Mouse (Mus musculus): ENCODE measurements around the gene Svs4.
"Not testable (repeated sequence)": the region's sequence is repeated elsewhere in the genome, so short reads cannot be mapped to it uniquely, and the experiment has no call there.

The Svs4 gene

DNA sequence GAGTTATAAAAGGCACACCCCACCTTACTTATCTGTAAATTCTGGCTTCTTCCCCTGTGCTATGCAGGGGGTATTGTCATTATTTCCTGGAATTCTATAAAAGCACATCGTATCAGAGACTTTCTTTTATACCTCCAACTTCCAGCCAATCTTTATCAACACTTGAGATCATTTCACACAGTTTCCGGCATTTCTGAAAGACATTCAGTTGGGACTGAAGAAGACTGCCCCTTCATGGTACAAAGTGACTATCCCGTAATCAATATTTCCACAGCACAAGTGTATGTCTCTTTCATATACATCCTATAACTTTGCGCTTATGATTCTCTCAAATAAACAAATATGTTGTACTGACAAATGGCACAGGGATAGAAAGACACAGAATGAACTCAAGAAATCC lies at the start of gene Svs4:
Svs4 (minus strand) TSS at position 101 of the 400 bp plus-strand sequence.
- DNase-seq (ENCODE audit: low read depth, low spot score), result no peak

DNA sequence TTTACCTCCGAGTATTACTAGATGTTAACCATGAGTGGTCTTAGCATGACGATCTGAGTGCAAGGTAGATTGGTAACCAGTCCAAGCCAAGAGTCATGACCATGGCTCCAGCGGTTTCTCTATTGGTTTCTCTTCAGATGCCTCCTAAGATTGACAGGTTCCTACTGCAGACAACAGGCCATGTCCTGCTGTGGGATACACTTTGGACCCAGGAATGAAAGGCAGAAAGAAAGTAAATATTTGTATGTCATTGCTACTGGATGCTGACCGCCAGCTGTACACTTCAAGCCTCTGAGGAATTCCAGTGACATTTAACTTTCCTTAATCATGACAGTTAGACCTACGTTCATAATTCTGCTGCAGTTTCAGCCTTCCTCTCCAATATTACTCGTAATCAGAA lies 42.7 kb upstream of the Svs4 start:
- DNase-seq (ENCODE audit: low read depth, low spot score), result no peak

DNA sequence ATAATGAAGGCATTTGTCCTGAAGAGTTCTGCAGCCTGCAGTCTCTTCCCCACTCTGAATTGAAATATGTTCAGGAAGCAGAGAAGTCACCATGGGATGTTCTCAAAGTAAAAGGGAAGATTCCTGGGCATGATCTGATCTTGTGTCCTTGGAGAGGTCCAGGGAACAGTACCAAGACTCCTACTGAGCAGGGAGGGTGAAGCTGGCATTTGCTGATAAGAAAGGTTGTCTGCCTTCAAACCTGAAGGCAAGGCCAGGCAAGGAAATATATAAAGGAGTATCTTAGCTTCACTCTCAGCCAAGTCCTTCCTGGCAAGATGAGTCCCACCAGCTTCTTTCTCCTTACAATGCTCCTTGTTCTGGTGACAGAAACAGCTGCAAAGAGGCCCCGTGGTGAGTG lies 38.2 kb upstream of the Svs4 start, which contains the start of gene Svs6:
Svs6 (plus strand) TSS at position 301 of the 400 bp plus-strand sequence.
- not testable (repeated sequence) for DNase-seq (ENCODE audit: low read depth, low spot score)

DNA sequence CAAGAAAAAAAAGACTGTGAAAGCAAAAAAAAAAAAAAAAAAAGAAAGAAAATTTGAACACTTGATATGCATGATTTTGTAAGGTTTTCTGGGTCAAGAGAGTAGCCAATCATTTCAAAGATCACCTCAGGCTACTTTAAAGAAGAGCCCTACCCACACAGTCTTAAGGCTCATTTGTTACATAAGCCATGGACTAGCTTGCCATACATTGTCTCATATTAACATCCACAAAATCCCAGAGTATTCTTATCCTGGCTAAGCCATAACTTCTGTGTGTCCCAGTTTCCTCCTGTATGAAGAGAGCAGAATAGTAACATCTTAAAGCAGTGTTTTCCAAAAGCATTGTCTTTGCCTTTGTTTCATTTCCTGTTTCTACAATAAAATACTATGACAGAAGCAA lies 37.2 kb upstream of the Svs4 start:
- DNase-seq (ENCODE audit: low read depth, low spot score), result not testable (repeated sequence)

DNA sequence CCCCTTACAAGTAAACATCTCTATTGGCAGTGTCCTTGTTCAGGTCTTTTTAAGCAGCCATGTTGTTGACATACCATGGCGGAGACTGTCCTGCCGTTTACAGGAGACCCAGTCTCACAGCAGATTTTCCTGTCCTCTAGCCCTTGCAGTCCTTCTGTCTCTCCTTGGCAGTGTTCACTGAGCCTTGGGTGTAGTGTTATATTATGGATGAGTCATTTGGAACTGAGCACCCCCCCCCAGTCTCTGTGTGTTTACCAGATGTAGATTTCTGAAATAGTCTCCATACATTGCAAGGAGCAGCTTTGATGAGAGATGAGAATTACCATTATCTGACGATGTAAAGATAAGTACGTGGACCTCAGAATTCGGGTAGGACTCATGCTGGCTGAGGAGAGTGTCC lies 34.3 kb upstream of the Svs4 start:
- no peak for DNase-seq (ENCODE audit: low read depth, low spot score)

DNA sequence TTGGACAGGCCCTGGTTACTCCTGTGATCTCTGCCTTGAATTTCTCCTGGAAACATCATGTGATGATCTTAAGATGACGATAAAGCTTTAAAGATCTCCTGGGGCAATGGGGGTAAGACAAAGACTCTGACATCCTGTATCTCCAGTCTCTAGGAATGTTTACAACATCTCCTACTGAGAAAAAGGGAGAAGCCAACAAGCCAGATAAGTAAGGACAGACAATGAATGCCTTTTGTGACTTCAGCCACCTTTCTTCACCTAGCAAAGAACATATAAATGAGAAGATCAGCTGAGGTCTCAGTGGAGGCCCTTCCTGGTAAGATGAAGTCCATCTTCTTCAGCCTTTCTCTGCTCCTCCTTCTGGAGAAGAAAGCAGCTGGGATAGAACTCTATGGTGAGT lies 10.7 kb upstream of the Svs4 start, which contains the start of gene Svs3a:
Svs3a (plus strand) TSS at position 301 of the 400 bp plus-strand sequence.
- DNase-seq (ENCODE audit: low read depth, low spot score), result not testable (repeated sequence)

DNA sequence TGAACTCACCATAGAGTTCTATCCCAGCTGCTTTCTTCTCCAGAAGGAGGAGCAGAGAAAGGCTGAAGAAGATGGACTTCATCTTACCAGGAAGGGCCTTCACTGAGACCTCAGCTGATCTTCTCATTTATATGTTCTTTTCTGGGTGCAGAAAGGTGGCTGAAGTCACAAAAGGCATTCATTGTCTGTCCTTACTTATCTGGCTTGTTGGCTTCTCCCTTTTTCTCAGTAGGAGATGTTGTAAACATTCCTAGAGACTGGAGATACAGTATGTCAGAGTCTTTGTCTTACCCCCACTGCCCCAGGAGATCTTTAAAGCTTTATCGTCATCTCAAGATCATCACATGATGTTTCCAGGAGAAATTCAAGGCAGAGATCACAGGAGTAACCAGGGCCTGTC lies 21.7 kb downstream of the Svs4 start, which contains the start of gene Svs3b:
Svs3b (minus strand) TSS at position 101 of the 400 bp plus-strand sequence.
- not testable (repeated sequence) for DNase-seq (ENCODE audit: low read depth, low spot score)

DNA sequence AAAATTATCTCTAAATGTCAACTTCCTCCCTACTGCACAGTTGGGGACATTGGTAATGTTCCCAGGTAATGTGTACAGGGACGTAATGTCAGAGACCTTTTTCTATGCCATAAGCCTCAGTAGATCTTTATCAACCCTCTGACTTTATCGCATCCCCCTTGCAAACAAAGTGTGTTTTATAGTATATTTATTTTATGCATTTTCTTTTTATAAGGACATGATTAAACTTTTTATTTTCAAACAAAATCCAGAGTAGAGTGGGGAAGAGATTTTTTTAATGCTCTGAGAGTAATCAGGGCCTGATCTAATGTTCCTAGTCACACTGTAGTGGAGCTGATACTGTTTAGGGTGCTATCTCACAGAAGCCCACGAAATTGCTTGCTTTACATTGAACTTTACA lies 39.9 kb downstream of the Svs4 start, which contains the start of gene Svs2:
Svs2 (minus strand) TSS at position 101 of the 400 bp plus-strand sequence.
- DNase-seq (ENCODE audit: low read depth, low spot score), result no peak

DNA sequence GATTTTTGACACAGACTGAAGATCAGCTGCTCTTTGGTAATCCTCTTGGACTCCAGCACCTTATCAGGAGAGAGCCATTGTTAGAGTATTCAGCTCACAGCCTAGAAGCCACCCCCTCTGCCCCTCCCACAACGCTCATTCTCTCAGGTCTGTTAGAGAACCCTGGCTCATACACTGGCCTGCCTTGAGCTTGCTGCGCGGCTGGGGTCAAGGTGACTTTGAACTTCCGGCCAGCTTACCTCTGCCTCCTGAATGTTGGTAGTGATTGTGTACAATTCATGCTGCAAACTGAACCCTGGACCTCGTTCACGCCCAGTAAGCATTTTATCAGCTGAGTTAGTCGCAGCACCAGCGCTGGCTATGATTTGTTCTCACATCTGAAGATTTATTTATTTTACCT lies 45.6 kb downstream of the Svs4 start:
- no peak for DNase-seq (ENCODE audit: low read depth, low spot score)

DNA sequence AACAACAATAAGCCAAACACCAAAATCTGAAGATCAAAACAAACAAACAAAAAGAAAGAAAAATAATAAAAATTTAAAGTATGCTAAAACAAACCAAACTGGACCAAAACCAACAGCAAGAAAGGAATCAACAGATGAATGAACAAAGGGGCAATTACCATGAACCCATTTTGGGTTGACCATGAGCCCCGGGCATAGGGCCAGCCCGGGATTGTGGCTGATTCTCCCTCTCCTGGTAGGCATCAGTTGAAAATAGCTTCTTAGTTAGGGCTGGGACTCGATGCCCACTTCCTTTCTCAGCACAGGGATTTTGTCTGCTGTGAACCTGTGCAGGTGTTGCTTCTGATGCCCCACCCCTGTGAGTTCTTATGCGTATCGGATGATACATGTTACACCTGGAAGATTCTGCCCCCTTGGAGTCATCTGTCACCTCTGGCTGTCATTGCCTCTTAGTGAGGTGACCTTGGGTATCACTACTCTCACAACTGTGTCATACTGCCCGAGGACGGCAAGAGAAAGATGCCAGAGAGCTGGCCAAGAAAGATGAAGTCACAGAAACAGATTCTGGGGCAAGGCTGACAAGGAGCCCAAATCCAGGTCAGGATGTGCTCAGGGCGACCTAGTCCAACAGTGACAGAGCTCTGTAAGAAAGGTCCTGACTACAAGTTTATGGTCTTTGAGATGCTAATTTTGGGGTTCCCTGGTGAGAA lies 49.7 kb downstream of the Svs4 start:
- no peak for DNase-seq (ENCODE audit: low read depth, low spot score)
